Mouse (Mus musculus): ENCODE data around the gene Tead2.

The Tead2 gene

GRCm38 (mm10) chr7:45191803-45192363 is 23.7 kb upstream of the Tead2 start:
- DNase-seq (ENCODE audit: low spot score) = no peak

- DNase-seq (ENCODE audit: low spot score) = no peak
These were observed 22.8 kb upstream of the Tead2 start for GRCm38 (mm10) chr7:45192585-45193310.

GRCm38 (mm10) chr7:45193406-45193805 is 22.1 kb upstream of the Tead2 start:
- no peak for DNase-seq (ENCODE audit: low spot score)

- DNase-seq (ENCODE audit: low spot score) = no peak
These were observed 21.4 kb upstream of the Tead2 start for GRCm38 (mm10) chr7:45193871-45194785.

GRCm38 (mm10) chr7:45195341-45196175 is 20.0 kb upstream of the Tead2 start:
- no peak for DNase-seq (ENCODE audit: low spot score)

GRCm38 (mm10) chr7:45196176-45196535 is 19.4 kb upstream of the Tead2 start:
- no peak for DNase-seq (ENCODE audit: low spot score)

GRCm38 (mm10) chr7:45196994-45197393 is 18.6 kb upstream of the Tead2 start:
- DNase-seq (ENCODE audit: low spot score) = no peak

GRCm38 (mm10) chr7:45198435-45198834 is 17.1 kb upstream of the Tead2 start:
- peak; percentile 89 for DNase-seq (ENCODE audit: low spot score)

GRCm38 (mm10) chr7:45198961-45199360 is 16.6 kb upstream of the Tead2 start:
- DNase-seq (ENCODE audit: low spot score) = no peak

GRCm38 (mm10) chr7:45202654-45203053 is 12.9 kb upstream of the Tead2 start:
- DNase-seq (ENCODE audit: low spot score) = no peak

- DNase-seq (ENCODE audit: low spot score) = peak; percentile 98
These were observed 11.0 kb upstream of the Tead2 start, which contains the start of gene Ccdc155 for GRCm38 (mm10) chr7:45204380-45205143. TSS of gene Ccdc155 (minus strand) at chr7:45204892.

GRCm38 (mm10) chr7:45208260-45208659 is 7.3 kb upstream of the Tead2 start:
- no peak for DNase-seq (ENCODE audit: low spot score)

- DNase-seq (ENCODE audit: low spot score) = no peak
These were observed 4.5 kb upstream of the Tead2 start for GRCm38 (mm10) chr7:45211070-45211469.

- peak; percentile 35 for DNase-seq (ENCODE audit: low spot score)
These were observed 3.7 kb upstream of the Tead2 start, which contains the start of gene Dkkl1 for GRCm38 (mm10) chr7:45211851-45212251. TSS of gene Dkkl1 (minus strand) at chr7:45212147.

- no peak for DNase-seq (ENCODE audit: low spot score)
These were observed 3.2 kb upstream of the Tead2 start for GRCm38 (mm10) chr7:45212356-45212755.

GRCm38 (mm10) chr7:45213708-45214107 is 1.8 kb upstream of the Tead2 start:
- no peak for DNase-seq (ENCODE audit: low spot score)

- peak; percentile 93 for DNase-seq (ENCODE audit: low spot score)
These were observed 1.1 kb downstream of the Tead2 start for GRCm38 (mm10) chr7:45216442-45217183.

GRCm38 (mm10) chr7:45221680-45222079 is 6.1 kb downstream of the Tead2 start:
- no peak for DNase-seq (ENCODE audit: low spot score)

- no peak for DNase-seq (ENCODE audit: low spot score)
These were observed 9.3 kb downstream of the Tead2 start for GRCm38 (mm10) chr7:45224826-45225225.

- DNase-seq (ENCODE audit: low spot score) = no peak
These were observed 10.9 kb downstream of the Tead2 start for GRCm38 (mm10) chr7:45226421-45226820.

Measured in retina, embryonic 14.5 days (tissue).